Mouse (Mus musculus): ENCODE results near the gene Ubqln5.

- TF ChIP-seq CTCF (IDR thresholded peaks at IDR 0.05; ENCODE audit: low read depth) (no peak), EP300 (optimal IDR thresholded peaks at IDR 0.05) (no peak)
Observed at GRCm38 (mm10) chr7:104169634-104170204, 40.1 kb upstream of the Ubqln5 start.

Measured in stomach, postnatal 0 days (tissue).